In the genomic region with DNA sequence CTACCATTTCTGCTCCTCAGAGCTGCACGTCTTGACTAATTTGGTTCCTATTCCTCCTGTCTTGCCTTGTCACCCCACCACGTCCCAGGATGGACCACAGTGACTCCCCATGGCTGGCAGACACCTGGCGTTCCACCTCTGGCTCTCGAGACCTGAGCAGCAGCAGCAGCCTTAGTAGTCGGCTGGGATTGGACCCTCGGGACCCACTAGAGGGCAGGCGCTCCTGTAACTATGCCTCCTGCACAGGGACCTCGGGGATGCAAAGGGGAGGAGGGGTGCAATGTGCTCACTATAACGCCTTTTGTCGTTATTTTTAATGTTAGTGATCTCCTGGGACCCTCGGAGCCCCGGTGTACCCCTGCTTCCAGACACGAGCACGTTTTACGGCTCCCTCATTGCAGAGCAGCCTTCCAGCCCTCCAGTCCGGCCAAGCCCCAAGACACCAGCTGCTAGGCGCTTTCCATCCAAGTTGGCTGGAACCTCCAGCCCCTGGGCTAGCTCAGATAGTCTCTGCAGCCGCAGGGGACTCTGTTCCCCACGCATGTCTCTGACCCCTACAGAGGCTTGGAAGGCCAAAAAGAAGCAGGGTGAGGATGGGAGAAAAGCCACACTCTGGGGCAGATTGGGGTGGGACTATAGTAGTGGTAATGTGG, we compare ENCODE assay signal across 8 mouse cellular contexts. TPM values are rescaled to one million over a fixed set of nuclear protein-coding genes. Genes with fewer than 3 reads are reported as not detected.
A peak's percentile ranks its signal among the peaks of the same experiment; 100 is the strongest.
DNase-seq lines count a peak whose midpoint lies in the region; ATAC-seq and TF ChIP-seq lines count a peak whose summit lies in the region.

No protein-coding gene starts in this region.

- no peak overlapping the region for H3K4me3 ChIP-seq in intestine, postnatal 0 days (ENCODE audit: low read depth, low read length)

- DNase-seq in frontal cortex, postnatal 14 days (ENCODE audit: low spot score in 2 of 2): no peak
- DNase-seq in ovary, postnatal 36 days (ENCODE audit: low spot score): peak; percentile 27
- no peak for DNase-seq in ovary, postnatal 14 days (ENCODE audit: low spot score)
- no peak for DNase-seq in thymus, postnatal 4 days
- DNase-seq in adrenal gland, adult 2 months: no peak
- DNase-seq in urinary bladder, postnatal 14 days (ENCODE audit: low spot score): no peak

- H3K9me3 ChIP-seq in intestine, postnatal 0 days (ENCODE audit: control insufficient read depth): no peaks in the 10 kb centered on the region

- no peaks in the 10 kb centered on the region for H3K36me3 ChIP-seq in intestine, postnatal 0 days (ENCODE audit: control insufficient read depth, insufficient read depth)

- no peak overlapping the region for H3K4me2 ChIP-seq in intestine, postnatal 0 days (replicated peaks; ENCODE audit: low read depth)

- no peak overlapping the region for H3K27ac ChIP-seq in intestine, postnatal 0 days (ENCODE audit: low read depth, low read length)

- H3K4me1 ChIP-seq in intestine, postnatal 0 days (replicated peaks; ENCODE audit: control insufficient read depth, insufficient read depth, low read length): no peaks in the 10 kb centered on the region

- TF ChIP-seq CTCF in intestine, postnatal 0 days (IDR thresholded peaks at IDR 0.05; ENCODE audit: low read depth): 0 out of 2 replicates have a peak, but pooled peaks have one; percentile 42

- WGBS in intestine, postnatal 0 days: 18% methylated on average over 19 of the region's 19 CpGs

- ATAC-seq in frontal cortex, adult (ENCODE audit: low TSS enrichment): peak; percentile 35; the same call in 1 of the 2 replicates
- ATAC-seq in intestine, postnatal 0 days: no peak

- H3K27me3 ChIP-seq in intestine, postnatal 0 days (replicated peaks; ENCODE audit: control insufficient read depth, insufficient read depth, low read length): no peaks in the 10 kb centered on the region

- H3K9ac ChIP-seq in intestine, postnatal 0 days (ENCODE audit: low read depth, low read length): no peak overlapping the region

RNA-seq across cellular contexts. Expression of a gene that starts 6.3 kb away (rescaled TPM):
- 6.6 and 7.1 TPM in 2 replicates for polyA plus RNA-seq in intestine, postnatal 0 days (2015; fragmentation: Nextera tagmentation; extraction: Ambion mirVana)
- total RNA-seq in adrenal gland, adult 2 months (2021): 10 to 100 TPM; 17.3 to 27.0 TPM
- 47.5 and 54.0 TPM in 2 replicates for polyA plus RNA-seq in adrenal gland, adult 2 months (2012; rRNA removed)

RNA-seq across cellular contexts. Expression of a gene that starts 25.1 kb away (rescaled TPM):
- polyA plus RNA-seq in intestine, postnatal 0 days (2015; fragmentation: Nextera tagmentation; extraction: Ambion mirVana): 0.07 TPM in 1 of 2 replicates, not detected in the other
- under 1 TPM; 0.62 to 0.75 TPM for total RNA-seq in adrenal gland, adult 2 months (2021)
- 2.9 and 5.9 TPM in 2 replicates for polyA plus RNA-seq in adrenal gland, adult 2 months (2012; rRNA removed)

RNA-seq across cellular contexts. Expression of a gene that starts 40.8 kb away (rescaled TPM):
- polyA plus RNA-seq in intestine, postnatal 0 days (2015; fragmentation: Nextera tagmentation; extraction: Ambion mirVana): 0.18 and 0.38 TPM in 2 replicates
- under 1 TPM in 1 of 2 experiments, not detected in 1; 0.23 TPM for total RNA-seq in adrenal gland, adult 2 months (2021)
- polyA plus RNA-seq in adrenal gland, adult 2 months (2012; rRNA removed): 0.26 and 0.40 TPM in 2 replicates

RNA-seq across cellular contexts. Expression of a gene that starts 59.7 kb away (rescaled TPM):
- polyA plus RNA-seq in intestine, postnatal 0 days (2015; fragmentation: Nextera tagmentation; extraction: Ambion mirVana): 1.8 and 1.9 TPM in 2 replicates
- total RNA-seq in adrenal gland, adult 2 months (2021): 1 to 10 TPM; 2.0 to 2.3 TPM
- polyA plus RNA-seq in adrenal gland, adult 2 months (2012; rRNA removed): 3.0 and 3.2 TPM in 2 replicates
